Mouse (Mus musculus) liver, embryonic 14.5 days (tissue): Measurements from ENCODE around the gene Aoc2.

ENCODE experiments used
- CTCF ChIP-seq: IDR thresholded peaks from 2 replicates; pipeline ENCODE4 v1.5.1; 2016; ENCODE audit warnings: antibody characterized with exemption, low read depth, control low read depth
- EP300 ChIP-seq: IDR thresholded peaks from 2 replicates; pipeline ENCODE4 v1.6.1; 2016; ENCODE audit warnings: antibody characterized with exemption, low read depth

GRCm38 (mm10) chr11:101326147-101326546 lies 1.3 kb downstream of the Aoc2 start:
- TF ChIP-seq CTCF (no peak), EP300 (no peak)
